Mouse (Mus musculus): ENCODE measurements around the gene Ush1c.
A peak's percentile ranks its signal among the peaks of the same experiment; 100 is the strongest.
"Not testable (repeated sequence)": the region's sequence is repeated elsewhere in the genome, so short reads cannot be mapped to it uniquely, and the experiment has no call there.

Gene Ush1c

DNA sequence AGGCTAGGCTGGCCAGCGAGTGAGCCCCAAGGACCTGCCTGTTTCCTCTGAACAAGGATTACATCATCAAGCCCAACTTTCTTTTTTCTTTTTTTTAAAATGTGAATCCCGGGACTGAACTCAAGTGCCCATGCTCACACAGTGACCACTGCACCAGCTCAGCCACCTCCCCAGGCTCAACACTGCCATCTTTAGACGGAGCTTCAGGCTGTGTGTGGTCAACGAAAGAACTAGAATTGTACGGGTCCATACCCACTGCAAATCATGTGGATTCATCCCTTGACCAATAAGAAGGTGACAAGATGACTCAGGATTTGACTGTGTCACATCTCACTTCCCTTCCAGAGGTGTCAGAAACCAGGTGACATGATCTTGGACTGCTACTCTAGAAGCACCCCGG, 33.5 kb downstream of the Ush1c start:
- no peak for DNase-seq (ENCODE audit: low read depth)

DNA sequence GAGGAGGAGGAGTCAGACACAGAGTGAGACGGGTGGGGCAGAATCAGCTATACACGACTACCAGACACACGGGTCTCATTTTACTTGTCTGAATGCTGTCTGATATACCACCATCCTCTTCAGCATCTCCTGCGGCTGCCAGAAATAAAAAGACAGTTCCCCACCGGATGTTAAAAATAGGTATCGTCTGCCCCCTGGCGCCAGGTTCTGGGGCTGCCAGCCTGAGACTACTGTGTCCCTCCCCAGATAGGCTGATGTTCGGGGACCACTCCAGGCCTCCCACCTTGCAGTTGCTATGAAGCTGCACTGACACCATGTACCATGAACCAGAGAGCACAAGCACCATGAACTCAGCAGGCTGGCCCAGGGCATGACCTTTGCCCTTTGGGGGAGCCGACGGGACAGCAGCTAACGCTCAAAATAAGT, 34.2 kb downstream of the Ush1c start:
- DNase-seq (ENCODE audit: low read depth) = peak; percentile 4

DNA sequence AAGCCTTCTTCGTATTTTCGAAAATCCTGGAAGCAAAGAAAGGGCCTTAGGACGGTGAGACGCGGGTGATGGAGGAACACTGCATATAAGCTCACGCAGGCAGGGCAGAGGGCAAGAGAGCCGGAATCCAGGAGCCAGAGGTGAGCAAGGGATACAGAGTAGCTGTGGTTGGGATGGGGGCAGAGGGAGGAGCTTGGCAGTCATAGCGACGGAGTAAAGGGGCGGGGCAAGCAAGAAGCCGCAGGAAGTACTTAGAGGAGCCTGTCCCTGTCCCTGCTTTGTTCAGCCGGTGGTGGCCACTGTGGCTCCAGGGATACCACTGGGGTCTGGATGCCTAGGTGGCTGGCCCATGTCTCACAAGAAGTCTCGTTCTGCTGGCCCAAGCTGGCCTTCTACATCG, 36.7 kb downstream of the Ush1c start:
- DNase-seq (ENCODE audit: low read depth) = no peak

DNA sequence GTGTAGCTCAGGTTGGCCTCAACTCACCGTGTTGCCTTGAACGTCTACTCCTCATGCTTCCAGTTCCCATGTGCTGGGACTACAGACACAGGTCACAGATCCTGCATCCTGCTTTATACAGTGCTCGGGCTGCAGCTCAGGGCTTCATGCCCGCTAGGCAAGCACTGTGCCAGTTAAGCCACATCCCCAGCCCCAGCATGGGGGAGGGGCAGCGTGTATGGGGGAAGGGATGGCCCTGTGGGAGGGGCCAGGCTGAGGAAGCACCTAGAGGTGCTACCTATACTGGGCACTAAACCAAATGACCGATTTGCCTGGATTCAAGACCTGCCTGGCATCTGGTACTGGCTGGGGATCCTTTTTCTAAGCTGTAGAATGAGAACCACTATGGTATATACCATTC, 38.3 kb downstream of the Ush1c start:
- DNase-seq (ENCODE audit: low read depth) = no peak

DNA sequence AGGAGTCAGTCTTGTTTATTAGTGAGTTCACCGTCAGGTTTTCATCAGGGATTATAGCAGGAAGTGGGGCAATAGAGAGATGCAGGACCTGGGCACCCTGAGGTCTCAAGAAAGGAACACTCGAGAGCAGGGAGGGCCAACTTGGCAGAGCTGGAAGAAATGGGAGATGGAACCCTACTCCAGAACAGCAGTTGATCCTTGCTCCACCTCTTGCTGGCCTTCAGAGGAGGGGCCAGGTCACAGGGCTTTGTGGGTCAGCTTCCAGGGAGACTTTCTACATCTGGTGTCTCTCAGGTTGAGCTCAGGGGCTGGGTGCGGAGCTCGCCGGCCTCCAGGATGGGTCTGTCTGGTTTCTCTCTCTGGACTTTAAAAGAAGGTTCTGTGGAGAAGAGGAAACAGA, 42.9 kb downstream of the Ush1c start:
- no peak for DNase-seq (ENCODE audit: low read depth)

DNA sequence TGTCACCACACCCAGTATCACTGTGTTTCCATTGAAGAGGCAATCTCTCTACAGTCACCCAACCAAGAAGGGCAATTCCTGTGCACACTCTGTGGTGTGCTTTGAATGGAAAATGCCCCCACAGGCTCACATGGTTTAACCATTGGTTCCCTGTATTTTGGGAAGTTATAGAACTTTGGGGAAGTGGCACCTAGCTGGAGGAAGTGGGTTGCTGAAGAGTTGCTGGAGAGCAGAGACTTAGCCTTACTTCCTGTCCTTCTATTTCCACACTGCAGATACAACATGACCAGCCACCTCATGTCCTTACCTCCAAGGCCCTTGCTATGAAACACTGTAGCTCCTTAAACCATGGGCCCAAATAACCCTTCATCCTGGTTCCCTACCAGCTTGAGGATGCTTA, 54.1 kb downstream of the Ush1c start:
- no peak for DNase-seq (ENCODE audit: low read depth)

DNA sequence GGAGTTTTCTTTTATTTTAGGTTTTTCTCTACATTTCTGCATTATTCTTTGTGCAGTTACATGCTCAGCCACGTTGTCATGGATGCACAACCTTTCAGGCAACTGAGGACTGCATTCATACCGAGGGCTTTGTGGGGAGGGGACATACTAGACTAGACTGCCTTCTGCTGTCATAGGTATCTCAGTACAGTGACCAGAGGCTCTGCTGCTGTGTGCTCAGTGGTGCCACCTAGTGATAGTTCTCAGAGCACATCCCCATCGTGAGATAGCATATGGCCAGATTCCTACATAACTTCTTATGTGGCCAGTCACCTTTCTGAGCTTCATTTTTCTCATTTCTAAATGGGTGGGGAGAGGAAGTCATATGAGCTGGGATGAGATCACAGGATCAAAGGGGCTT, 56.7 kb downstream of the Ush1c start:
- DNase-seq (ENCODE audit: low read depth) = peak; percentile 51

DNA sequence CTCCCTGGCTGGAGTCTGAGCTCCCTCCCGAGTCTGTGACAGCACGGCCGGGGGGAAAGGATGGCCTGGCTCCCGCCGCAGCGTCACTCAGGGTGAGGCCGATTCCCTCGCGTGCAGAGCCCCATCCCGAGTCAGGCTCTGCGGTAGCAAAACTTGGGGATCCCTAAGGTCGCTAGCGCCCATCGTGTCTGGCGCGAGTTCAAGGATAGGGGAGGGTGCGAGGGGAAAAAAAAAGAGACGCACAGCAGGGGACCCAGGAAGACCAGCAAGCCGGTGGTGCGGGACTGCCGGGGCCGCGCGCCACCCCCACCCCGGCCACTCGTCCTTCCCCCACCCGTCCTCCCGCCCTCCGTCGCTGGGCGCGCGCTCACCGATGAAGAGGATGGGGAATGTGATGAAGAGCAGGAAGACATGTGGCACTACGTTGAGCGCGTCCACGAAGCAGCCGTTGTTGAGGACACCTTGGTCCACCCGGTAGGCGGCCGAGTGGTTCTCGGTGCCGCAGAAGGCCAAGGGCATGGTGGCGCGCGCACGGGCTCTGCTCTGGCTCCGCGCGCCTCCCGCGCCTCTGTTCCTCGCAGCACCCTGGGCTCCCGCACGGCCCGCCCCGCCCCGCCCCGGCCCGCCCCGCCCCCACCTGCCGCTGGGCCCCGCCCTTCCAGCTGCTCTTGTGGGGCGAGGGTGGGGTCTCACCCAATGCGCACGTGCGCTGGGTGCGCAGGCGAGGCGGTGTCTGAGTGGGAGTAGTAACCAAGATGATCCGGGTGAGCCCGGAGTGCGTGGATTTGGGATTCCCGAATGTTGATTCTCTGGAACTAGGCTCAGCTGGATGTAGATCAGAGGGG, 58.6 kb downstream of the Ush1c start, which contains the start of gene Abcc8:
TSS of gene Abcc8 (minus strand) at position 603 of the 845 bp plus-strand sequence.
- DNase-seq (ENCODE audit: low read depth) = no peak

DNA sequence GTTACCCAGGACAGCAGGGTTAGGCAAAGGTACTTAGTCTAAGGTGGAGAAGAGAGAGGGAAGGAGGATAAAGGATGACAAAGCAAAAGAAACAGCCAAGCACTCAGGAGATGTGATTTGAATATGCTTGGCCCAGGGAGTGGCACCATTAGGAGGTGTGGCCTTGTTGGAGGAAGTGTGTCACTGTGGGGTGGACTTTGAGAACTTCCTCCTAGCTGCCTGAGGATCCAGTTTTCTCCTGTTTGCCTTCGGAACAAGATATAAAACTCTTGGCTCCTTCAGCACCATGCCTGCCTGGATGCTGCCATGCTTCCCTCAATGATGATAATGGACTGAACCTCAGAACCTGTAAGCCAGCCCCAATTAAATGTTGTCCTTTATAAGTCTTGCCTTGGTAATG, 69.3 kb downstream of the Ush1c start:
- not testable (repeated sequence) for DNase-seq (ENCODE audit: low read depth)

DNA sequence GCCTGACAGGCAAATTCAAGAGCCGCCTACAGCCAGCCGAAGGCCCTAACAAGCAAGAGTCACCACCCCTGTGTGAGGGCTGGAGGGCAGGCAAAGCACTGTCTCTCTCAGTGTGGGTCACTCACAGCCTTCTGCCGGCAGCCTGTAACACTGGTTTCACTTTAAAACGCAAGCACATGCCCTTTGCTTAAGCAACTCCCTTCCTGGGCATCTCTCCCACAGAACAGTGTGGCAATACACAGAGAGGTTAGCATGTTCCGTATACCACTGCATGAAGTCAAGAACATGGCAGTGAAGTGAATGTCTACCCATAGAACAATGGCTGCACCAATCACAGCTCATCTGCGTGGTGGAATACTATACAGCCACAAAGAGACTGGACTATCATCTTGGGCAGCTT, 69.9 kb downstream of the Ush1c start:
- DNase-seq (ENCODE audit: low read depth) = no peak

DNA sequence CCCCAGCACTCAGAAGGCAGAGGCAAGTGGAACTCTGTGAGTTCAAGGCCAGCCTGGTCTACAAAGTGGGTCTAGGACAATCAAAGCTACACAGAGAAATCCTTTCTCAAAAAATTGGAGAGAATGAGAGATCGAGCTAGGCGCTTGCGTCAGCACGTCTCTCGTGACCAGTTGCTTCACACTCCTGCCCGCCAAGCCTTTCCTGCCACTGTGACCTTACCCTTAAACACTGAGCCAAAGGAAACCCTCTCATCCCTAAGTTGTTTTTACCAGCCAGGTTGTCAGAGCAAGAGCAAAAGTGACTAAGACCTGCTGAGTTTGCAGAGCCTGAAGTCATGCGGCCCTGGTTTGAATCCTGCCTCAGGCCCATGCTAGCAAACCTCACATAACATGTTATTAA, 70.4 kb downstream of the Ush1c start:
- DNase-seq (ENCODE audit: low read depth) = no peak

DNA sequence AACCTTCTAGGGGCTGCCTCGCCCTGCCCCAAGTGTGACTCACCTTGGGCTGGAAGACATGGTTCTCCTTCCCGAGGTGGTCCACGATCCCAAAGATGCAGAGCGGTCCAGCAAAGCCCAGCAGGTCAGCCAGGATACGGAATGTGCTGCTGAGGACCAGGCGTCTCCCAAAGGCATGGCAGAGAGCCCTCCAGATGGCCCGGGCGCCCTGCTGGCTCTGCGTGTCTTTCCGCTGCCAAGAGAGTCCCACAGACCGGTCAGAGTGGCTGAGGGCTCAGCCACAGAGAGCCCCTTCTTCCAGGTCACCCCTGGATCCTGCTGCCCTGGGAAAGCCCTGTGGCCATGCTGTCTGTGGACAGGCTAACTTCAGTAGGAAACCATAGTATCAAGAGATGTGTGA, 72.4 kb downstream of the Ush1c start:
- no peak for DNase-seq (ENCODE audit: low read depth)

DNA sequence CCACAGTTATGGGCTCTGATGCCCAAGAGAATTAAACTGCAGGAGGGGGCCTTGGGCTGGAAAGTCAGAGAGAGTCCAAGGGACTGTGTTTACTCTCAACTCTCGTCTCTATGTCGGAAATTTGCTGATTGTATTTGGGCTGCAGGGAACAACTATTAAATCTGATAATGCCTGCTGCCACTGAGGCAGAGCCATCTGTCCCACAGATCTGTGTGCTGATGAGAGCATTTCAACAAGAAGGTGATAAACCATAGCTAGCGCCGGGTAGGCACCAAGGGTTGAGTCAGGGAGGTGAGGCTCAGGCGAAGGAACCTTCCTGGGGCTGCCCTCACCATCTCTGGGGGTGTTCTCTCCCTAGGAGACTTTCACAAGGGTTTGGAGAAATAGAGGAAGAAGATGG, 75.6 kb downstream of the Ush1c start:
- no peak for DNase-seq (ENCODE audit: low read depth)

DNA sequence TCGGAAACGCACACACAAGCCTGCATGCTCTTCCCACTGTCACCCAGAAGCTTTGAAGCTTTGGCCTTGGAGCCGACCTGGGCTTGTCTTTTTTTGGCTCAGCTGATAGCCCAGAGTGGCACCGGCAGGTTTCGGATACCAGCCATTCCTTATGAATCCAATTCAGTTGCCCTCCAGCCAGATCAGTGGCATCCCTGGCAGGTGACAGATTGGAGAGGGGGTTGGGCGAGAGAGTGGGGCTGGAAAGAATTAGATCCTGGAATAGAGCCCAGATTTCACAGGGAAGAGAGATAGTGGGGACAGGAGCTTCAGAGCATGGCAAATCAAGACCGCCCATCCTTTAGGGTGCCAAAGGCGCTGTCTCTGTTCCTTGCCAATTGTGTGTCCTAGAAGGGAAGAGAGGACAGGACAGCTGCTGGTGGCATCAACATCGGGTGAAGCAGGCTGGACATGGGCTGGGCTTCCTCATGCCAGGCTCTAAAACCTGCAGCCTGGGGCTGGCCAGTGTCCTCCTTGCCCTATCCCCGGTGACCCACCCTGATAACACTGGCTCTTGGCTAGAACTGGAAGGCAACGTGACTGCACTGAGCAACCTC, 76.1 kb downstream of the Ush1c start:
- no peak for DNase-seq (ENCODE audit: low read depth)

DNA sequence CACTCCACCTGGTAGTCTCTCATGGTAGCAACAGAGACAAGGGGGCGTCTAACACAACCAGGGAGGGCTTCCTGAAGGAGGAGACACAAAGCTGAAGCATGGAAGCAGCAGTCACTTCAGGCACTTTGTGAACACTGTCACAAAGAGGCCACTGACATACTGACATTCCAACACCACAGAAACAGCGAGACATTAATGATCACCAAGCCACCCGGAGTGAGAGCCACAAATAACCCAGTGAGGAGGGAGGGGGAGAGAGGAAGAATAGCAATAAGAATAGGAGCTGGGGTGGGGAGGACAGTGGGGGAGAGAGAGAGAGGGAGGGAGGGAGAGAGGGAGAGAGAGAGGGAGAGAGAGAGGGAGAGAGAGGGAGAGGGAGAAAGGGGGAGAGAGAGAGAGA, 76.7 kb downstream of the Ush1c start:
- no peak for DNase-seq (ENCODE audit: low read depth)

DNA sequence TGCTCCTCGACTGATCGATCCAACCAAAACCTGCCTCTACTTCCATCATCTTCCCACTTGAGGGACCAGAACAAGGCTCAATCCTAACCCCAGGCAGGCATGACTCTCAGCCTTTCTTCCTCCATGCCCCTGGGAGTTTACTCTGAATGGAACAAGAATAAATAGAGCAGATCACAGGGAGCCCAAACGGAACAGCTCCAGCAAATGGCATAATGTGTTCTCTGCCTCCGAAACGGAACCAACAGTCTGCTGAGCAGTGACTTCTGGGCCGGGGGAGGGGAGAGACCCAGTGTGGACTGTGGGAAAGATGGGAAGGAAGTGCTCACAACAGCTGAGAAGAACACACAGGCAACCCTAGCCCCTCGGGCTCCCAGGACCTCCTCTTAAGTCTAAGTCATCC, 80.6 kb downstream of the Ush1c start:
- DNase-seq (ENCODE audit: low read depth) = no peak

DNA sequence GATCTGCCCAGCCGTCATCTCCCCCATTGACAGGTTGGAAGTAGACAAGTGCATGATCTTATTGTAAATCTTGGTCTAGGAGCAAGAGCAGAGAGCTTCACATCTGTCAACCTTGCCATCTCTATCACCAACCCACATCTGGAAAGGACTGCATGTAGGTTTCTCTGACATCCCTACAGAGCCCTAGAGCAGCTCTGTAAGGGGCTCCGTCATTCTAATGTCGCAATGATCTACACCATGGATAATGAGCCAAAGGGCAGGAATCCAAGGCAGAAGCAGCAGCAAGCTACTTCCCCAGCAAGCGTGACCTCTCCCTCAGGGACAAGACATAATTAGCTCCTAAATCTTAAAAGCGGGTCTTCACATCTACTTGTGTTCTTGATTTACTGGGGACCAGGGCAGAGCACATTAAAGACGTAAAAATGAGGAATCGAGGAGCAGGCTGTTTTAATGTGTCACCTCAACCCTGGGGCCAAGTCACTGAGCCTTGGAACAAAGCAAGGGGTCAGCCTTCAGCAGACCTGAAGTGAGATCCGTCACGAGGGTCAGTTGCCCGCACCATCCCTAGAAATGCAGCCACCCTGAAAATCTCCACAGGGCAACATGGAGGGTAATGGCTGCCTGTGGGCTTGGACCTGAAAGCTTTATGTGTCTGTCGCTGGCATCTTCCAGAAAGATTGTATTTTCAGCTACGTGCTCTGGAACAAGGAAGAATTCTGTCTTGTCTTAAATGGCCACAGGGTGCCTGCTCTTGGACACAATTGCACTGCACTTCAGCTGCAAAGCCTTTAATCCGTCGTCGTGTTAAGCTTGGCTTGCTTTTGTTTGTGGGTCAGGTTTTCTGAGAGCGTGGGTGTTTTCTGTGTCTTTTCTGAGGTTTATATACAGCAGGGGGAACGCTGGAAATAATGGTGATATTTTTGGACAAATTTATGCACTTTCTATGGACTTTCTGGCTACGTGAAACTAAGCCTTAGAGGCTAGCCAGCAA, 83.5 kb downstream of the Ush1c start:
- no peak for DNase-seq (ENCODE audit: low read depth)

DNA sequence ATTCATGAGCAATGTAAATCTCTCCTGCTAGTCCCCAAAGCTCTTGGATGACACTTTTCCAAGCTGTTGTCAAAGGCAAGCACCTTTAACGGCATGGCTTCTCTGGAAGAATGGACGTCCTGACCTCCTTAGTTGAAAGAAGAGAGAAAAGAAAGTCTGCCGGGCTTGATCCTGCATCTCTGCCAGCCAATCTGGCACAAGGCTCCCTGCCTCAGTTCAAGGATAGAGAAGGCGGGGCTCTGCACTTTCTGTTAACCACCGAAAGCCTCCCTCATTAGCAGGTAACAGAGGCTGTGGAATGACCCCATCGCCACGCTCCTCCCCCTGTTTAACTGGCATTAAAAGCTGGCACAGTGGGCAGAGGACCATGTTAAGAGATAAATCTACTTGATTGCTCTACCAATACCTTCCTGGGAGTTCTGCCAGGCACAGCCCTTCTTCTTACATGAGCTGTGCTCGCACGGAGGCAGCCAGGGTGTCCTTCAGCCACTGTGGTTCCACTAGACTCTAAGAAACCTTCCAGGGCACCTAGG, 85.4 kb downstream of the Ush1c start:
- DNase-seq (ENCODE audit: low read depth) = no peak

DNA sequence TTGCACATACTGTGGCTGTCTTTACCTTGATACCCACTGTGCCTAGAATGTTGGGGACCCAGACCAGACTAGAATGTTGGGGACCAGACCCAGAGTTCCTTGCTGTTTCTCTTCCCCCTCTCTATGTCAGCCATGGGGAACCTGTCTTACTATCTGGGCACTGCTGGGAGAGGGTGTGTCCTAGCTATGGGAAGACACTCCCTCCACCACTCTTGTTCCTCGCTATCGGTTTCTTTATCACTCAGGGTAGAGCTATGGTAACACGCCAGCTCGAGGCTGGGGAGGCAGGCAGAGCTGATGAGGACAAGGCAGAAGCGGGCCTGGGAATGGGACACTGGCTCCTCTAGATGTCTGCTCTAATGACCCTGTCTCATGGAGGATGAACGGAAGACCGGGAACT, 90.9 kb downstream of the Ush1c start:
- no peak for DNase-seq (ENCODE audit: low read depth)

DNA sequence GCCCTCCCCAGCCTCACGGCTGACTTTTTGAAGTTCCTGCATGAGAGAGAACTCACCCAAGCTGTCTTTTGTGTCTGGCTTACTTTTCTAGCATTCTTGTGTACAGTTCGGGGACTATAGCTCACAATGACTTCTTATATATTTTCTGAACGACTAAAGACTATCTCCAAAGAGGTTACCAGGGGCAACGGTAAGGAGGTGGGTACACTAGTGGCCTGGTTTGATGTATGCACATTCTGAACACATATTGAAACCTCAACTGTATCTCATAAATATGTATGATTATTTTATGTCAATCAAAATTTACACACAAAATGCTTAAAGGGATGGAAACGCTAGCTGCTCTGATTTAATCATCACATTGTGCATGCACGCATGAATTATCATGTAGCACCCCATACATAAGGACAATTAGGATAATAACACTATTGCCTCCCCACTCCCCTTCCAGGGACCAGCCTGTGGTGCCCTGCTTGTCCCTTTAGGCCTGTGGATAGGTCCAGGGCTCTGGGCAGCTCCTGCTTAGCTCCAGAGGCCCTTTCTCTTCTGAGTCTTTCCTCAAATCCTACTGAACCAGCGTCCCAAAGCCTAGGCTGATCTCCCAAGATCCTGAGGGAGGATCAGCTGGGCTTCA, 91.5 kb downstream of the Ush1c start:
- no peak for DNase-seq (ENCODE audit: low read depth)
